Comparison of ENCODE assay signal across 8 mouse cellular contexts in genomic region chr7:66309950-66310669, GRCm38 (mm10). TPM values are rescaled to one million over a fixed set of nuclear protein-coding genes. Genes with fewer than 3 reads are reported as not detected.
DNase-seq lines count a peak whose midpoint lies in the region; ATAC-seq and TF ChIP-seq lines count a peak whose summit lies in the region.

No protein-coding gene starts in this region.

- peak; percentile 74 for DNase-seq in hindbrain, embryonic 10.5 days (ENCODE audit: low spot score)
- peak; percentile 82 for DNase-seq in MN1 (ENCODE audit: low spot score)
- DNase-seq in cerebellum, postnatal 14 days: peak; percentile 77 to 78
- DNase-seq in gastrocnemius, postnatal 10 days: peak; percentile 64
- peak; percentile 72 for DNase-seq in kidney, adult 9 months
- peak; percentile 94 for DNase-seq in lung, embryonic 14.5 days
- DNase-seq in right cerebral cortex, postnatal 25 days: peak; percentile 45

- peak; percentile 98 for TF ChIP-seq CTCF in lung, embryonic 14.5 days (IDR thresholded peaks at IDR 0.05; ENCODE audit: low read depth)

- H3K36me3 ChIP-seq in hindbrain, embryonic 10.5 days: no peaks in the 10 kb centered on the region
- no peaks in the 10 kb centered on the region for H3K36me3 ChIP-seq in hindbrain, embryonic 13.5 days
- H3K36me3 ChIP-seq in lung, embryonic 14.5 days (ENCODE audit: insufficient read depth): peaks cover 22% of the 10 kb centered on the region

- no peak overlapping the region for H3K27ac ChIP-seq in hindbrain, embryonic 10.5 days
- no peak overlapping the region for H3K27ac ChIP-seq in hindbrain, embryonic 13.5 days
- H3K27ac ChIP-seq in lung, embryonic 14.5 days (ENCODE audit: low read depth): peak overlapping the region; percentile 73; the same call in 1 of the 2 replicates

- no peaks in the 10 kb centered on the region for H3K27me3 ChIP-seq in hindbrain, embryonic 10.5 days (ENCODE audit: insufficient read depth, poor library complexity, severe bottlenecking)
- no peaks in the 10 kb centered on the region for H3K27me3 ChIP-seq in hindbrain, embryonic 13.5 days
- H3K27me3 ChIP-seq in lung, embryonic 14.5 days (ENCODE audit: insufficient read depth, low read length): no peaks in the 10 kb centered on the region

- WGBS in hindbrain, embryonic 10.5 days: 47% methylated on average over 7 of the region's 7 CpGs
- 42% methylated on average over 7 of the region's 7 CpGs for WGBS in hindbrain, embryonic 13.5 days
- 36% methylated on average over 7 of the region's 7 CpGs for WGBS in lung, embryonic 14.5 days

- H3K9me3 ChIP-seq in hindbrain, embryonic 10.5 days: no peaks in the 10 kb centered on the region
- no peaks in the 10 kb centered on the region for H3K9me3 ChIP-seq in hindbrain, embryonic 13.5 days
- no peaks in the 10 kb centered on the region for H3K9me3 ChIP-seq in lung, embryonic 14.5 days (ENCODE audit: low read depth, low read length)

- no peak overlapping the region for H3K4me2 ChIP-seq in hindbrain, embryonic 13.5 days
- H3K4me2 ChIP-seq in lung, embryonic 14.5 days: no peak overlapping the region

- H3K4me1 ChIP-seq in hindbrain, embryonic 10.5 days (replicated peaks): peaks cover 6% of the 10 kb centered on the region; the same call in 1 of the 2 replicates
- peaks cover 8% of the 10 kb centered on the region; the same call in 1 of the 2 replicates for H3K4me1 ChIP-seq in hindbrain, embryonic 13.5 days (replicated peaks)
- peaks cover 14% of the 10 kb centered on the region for H3K4me1 ChIP-seq in lung, embryonic 14.5 days (ENCODE audit: insufficient read depth)

- no peak for ATAC-seq in hindbrain, embryonic 13.5 days (ENCODE audit: low FRiP score)
- ATAC-seq in lung, embryonic 14.5 days (ENCODE audit: insufficient read depth): peak; percentile 13; the same call in 1 of the 2 replicates

- H3K9ac ChIP-seq in hindbrain, embryonic 13.5 days: no peak overlapping the region
- no peak overlapping the region for H3K9ac ChIP-seq in lung, embryonic 14.5 days

- no peak overlapping the region for H3K4me3 ChIP-seq in hindbrain, embryonic 10.5 days
- no peak overlapping the region for H3K4me3 ChIP-seq in hindbrain, embryonic 13.5 days
- H3K4me3 ChIP-seq in lung, embryonic 14.5 days (ENCODE audit: low read depth, low read length): no peak overlapping the region

RNA-seq across cellular contexts. Expression of gene Gm10974, which starts 55.6 kb away (rescaled TPM):
- polyA plus RNA-seq in hindbrain, embryonic 10.5 days (2016; fragmentation: Nextera tagmentation; extraction: Ambion mirVana): not detected in 2 replicates
- polyA plus RNA-seq in hindbrain, embryonic 13.5 days (2015; fragmentation: Nextera tagmentation; extraction: Ambion mirVana): not detected in 2 replicates
- not detected for total RNA-seq in gastrocnemius, postnatal 10 days (2021)
- not detected in 2 replicates for polyA plus RNA-seq in lung, embryonic 14.5 days (2014; fragmentation: Nextera tagmentation; extraction: Ambion mirVana)
